Mouse (Mus musculus) heart, postnatal 0 days (tissue): Measurements from ENCODE around the gene Cst8. TPM values are rescaled to one million over a fixed set of nuclear protein-coding genes. Genes with fewer than 3 reads are reported as not detected.
A peak's percentile ranks its signal among the peaks of the same experiment; 100 is the strongest.
"Not testable (repeated sequence)": the region's sequence is repeated elsewhere in the genome, so short reads cannot be mapped to it uniquely, and the experiment has no call there.

ENCODE experiments used
- ATAC-seq: fragments of 200-750 bp; cut with Nextera tagmentation; 2 replicates; pipeline ENCODE4 v1.8.0; 2017; ENCODE audit warnings: low read depth, moderate number of reproducible peaks, moderate library complexity; ENCODE audit not compliant: insufficient read depth
- DNase-seq: peaks from one replicate; pipeline ENCODE4 v3.0.0-alpha.2; 2016; ENCODE audit warnings: low spot score
- H3K27ac ChIP-seq: fragments of 300-500 bp; sonication (generic); 2 replicates; pipeline ENCODE4 v1.5.1; 2014; ENCODE audit warnings: low read depth, mild to moderate bottlenecking
- H3K27me3 ChIP-seq: fragments of 300-500 bp; sonication (generic); 2 replicates; pipeline ENCODE4 v1.6.1; 2014; ENCODE audit warnings: low read length, mixed read lengths; ENCODE audit not compliant: control insufficient read depth, insufficient read depth
- H3K36me3 ChIP-seq: fragments of 300-500 bp; sonication (generic); replicated peaks from 2 replicates; pipeline ENCODE4 v1.6.1; 2014; ENCODE audit warnings: low read length, mixed read lengths; ENCODE audit not compliant: control insufficient read depth, insufficient read depth
- H3K4me1 ChIP-seq: fragments of 300-500 bp; sonication (generic); 2 replicates; pipeline ENCODE4 v1.6.1; 2014; ENCODE audit warnings: antibody characterized with exemption; ENCODE audit not compliant: control insufficient read depth, insufficient read depth
- H3K4me2 ChIP-seq: fragments of 300-500 bp; sonication (generic); 2 replicates; pipeline ENCODE4 v1.6.1; 2014; ENCODE audit warnings: low read depth, mild to moderate bottlenecking, low read length, moderate library complexity
- H3K4me3 ChIP-seq: fragments of 300-500 bp; sonication (generic); 2 replicates; pipeline ENCODE4 v1.5.1; 2014; ENCODE audit warnings: low read depth, low read length
- H3K9ac ChIP-seq: fragments of 300-500 bp; sonication (generic); replicated peaks from 2 replicates; pipeline ENCODE4 v1.6.1; 2014; ENCODE audit warnings: low read depth, low read length, mixed read lengths
- H3K9me3 ChIP-seq: fragments of 300-500 bp; sonication (generic); replicated peaks from 2 replicates; pipeline ENCODE4 v1.6.1; 2016; ENCODE audit warnings: low read length; ENCODE audit not compliant: control insufficient read depth
- CTCF ChIP-seq: IDR thresholded peaks from 2 replicates; pipeline ENCODE4 v1.5.1; 2016; ENCODE audit warnings: antibody characterized with exemption, control low read depth, low read depth
- EP300 ChIP-seq: IDR thresholded peaks from 2 replicates; pipeline ENCODE4 v1.6.1; 2016; ENCODE audit warnings: antibody characterized with exemption, low read depth
- WGBS: fragments of 180-500 bp; shearing (Covaris S2); extraction: QIAGEN DNeasy Blood & Tissue Kit; methylation state at CpG from one replicate; pipeline ENCODE4 v1.1.7; 2014; 5-methylcytosine and 5-hydroxymethylcytosine counted together
- polyA plus RNA-seq: library from polyadenylated mRNA; unstranded; fragments of >200 nt; fragmentation: Nextera tagmentation; extraction: Ambion mirVana; gene quantifications from 2 replicates; pipeline ENCODE4 v1.2.1, GENCODE M21; 2015
- total RNA-seq: library from RNA; depleted of rRNA; stranded (reverse); fragments of >200 nt; gene quantifications from 2 replicates; pipeline ENCODE4 v1.2.3, GENCODE M21; 2014; ENCODE audit warnings: low replicate concordance; rRNA removed

Cst8 gene
- total RNA-seq (not detected in 2 replicates), polyA plus RNA-seq (not detected in 2 replicates)

GRCm38 (mm10) chr2:148798485-148798884 lies at the start of gene Cst8:
Gene Cst8, plus strand, starts transcription at chr2:148798785.
- Histone ChIP-seq H3K4me2 (no peak within 1 kb of the TSS), H3K9ac (no peak within 1 kb of the TSS), H3K4me3 (no peak within 1 kb of the TSS), H3K27me3 (no peaks in the 10 kb centered on the region), H3K4me1 (peaks cover 9% of the 10 kb centered on the region; the same call in 1 of the 2 replicates), H3K36me3 (no peaks in the 10 kb centered on the region), H3K27ac (no peak within 1 kb of the TSS), H3K9me3 (no peaks in the 10 kb centered on the region)
- DNase-seq (no peak), ATAC-seq (no peak)
- 96% methylated on average over 1 of the region's 1 CpGs for WGBS
- TF ChIP-seq EP300 (no peak), CTCF (no peak)

- Histone ChIP-seq H3K9me3 (no peaks in the 10 kb centered on the region), H3K9ac (no peak within 1 kb of the TSS), H3K36me3 (no peaks in the 10 kb centered on the region), H3K4me3 (no peak within 1 kb of the TSS), H3K27ac (no peak within 1 kb of the TSS), H3K4me2 (no peak within 1 kb of the TSS), H3K4me1 (no peaks in the 10 kb centered on the region), H3K27me3 (no peaks in the 10 kb centered on the region)
- no peak for DNase-seq
- ATAC-seq = no peak
- TF ChIP-seq CTCF (no peak), EP300 (no peak)
- 62% methylated on average over 1 of the region's 1 CpGs for WGBS
Observed at GRCm38 (mm10) chr2:148750058-148750457, 48.5 kb upstream of the Cst8 start, which contains the start of gene Cstl1. Gene Cstl1, plus strand, starts transcription at chr2:148750358.

- Histone ChIP-seq H3K9me3 (no peaks in the 10 kb centered on the region), H3K4me1 (no peaks in the 10 kb centered on the region), H3K27me3 (no peaks in the 10 kb centered on the region), H3K4me2 (peak overlapping the region; percentile 66), H3K27ac (no peak overlapping the region), H3K4me3 (peak overlapping the region; percentile 32), H3K36me3 (no peaks in the 10 kb centered on the region), H3K9ac (no peak overlapping the region)
- 13% methylated on average over 15 of the region's 15 CpGs for WGBS
- TF ChIP-seq EP300 (no peak), CTCF (peak; percentile 67)
- ATAC-seq (peak; percentile 66; the same call in 1 of the 2 replicates), DNase-seq (peak; percentile 83)
Observed at GRCm38 (mm10) chr2:148751893-148752813, 46.4 kb upstream of the Cst8 start.

GRCm38 (mm10) chr2:148754310-148754846 lies 44.2 kb upstream of the Cst8 start:
- WGBS = 55% methylated on average over 1 of the region's 1 CpGs
- H3K27ac ChIP-seq = no peak overlapping the region
- no peaks in the 10 kb centered on the region for H3K4me1 ChIP-seq
- H3K27me3 ChIP-seq = no peaks in the 10 kb centered on the region
- no peak overlapping the region for H3K4me2 ChIP-seq
- H3K36me3 ChIP-seq = no peaks in the 10 kb centered on the region
- ATAC-seq (no peak), DNase-seq (no peak)
- H3K4me3 ChIP-seq = no peak overlapping the region
- no peak overlapping the region for H3K9ac ChIP-seq
- no peaks in the 10 kb centered on the region for H3K9me3 ChIP-seq
- TF ChIP-seq EP300 (no peak), CTCF (no peak)

- ATAC-seq (no peak), DNase-seq (no peak)
- Histone ChIP-seq H3K4me3 (no peak overlapping the region), H3K4me2 (no peak overlapping the region), H3K27me3 (no peaks in the 10 kb centered on the region), H3K9me3 (no peaks in the 10 kb centered on the region), H3K27ac (no peak overlapping the region), H3K4me1 (no peaks in the 10 kb centered on the region), H3K36me3 (no peaks in the 10 kb centered on the region), H3K9ac (no peak overlapping the region)
- TF ChIP-seq EP300 = no peak
- no peak for TF ChIP-seq CTCF
- WGBS = 88% methylated on average over 1 of the region's 1 CpGs
Observed at GRCm38 (mm10) chr2:148763648-148764388, 34.8 kb upstream of the Cst8 start.

- not testable (repeated sequence) for H3K36me3 ChIP-seq, H3K4me3 ChIP-seq, H3K27ac ChIP-seq, ATAC-seq, H3K27me3 ChIP-seq, H3K9ac ChIP-seq, H3K9me3 ChIP-seq, H3K4me2 ChIP-seq, H3K4me1 ChIP-seq, DNase-seq
- 79% methylated on average over 4 of the region's 4 CpGs for WGBS
Observed at GRCm38 (mm10) chr2:148771397-148771796, 27.2 kb upstream of the Cst8 start, which contains the start of gene Cst11. Gene Cst11, minus strand, starts transcription at chr2:148771497.
